Mouse (Mus musculus): ENCODE results near the gene Teddm1a.

DNA sequence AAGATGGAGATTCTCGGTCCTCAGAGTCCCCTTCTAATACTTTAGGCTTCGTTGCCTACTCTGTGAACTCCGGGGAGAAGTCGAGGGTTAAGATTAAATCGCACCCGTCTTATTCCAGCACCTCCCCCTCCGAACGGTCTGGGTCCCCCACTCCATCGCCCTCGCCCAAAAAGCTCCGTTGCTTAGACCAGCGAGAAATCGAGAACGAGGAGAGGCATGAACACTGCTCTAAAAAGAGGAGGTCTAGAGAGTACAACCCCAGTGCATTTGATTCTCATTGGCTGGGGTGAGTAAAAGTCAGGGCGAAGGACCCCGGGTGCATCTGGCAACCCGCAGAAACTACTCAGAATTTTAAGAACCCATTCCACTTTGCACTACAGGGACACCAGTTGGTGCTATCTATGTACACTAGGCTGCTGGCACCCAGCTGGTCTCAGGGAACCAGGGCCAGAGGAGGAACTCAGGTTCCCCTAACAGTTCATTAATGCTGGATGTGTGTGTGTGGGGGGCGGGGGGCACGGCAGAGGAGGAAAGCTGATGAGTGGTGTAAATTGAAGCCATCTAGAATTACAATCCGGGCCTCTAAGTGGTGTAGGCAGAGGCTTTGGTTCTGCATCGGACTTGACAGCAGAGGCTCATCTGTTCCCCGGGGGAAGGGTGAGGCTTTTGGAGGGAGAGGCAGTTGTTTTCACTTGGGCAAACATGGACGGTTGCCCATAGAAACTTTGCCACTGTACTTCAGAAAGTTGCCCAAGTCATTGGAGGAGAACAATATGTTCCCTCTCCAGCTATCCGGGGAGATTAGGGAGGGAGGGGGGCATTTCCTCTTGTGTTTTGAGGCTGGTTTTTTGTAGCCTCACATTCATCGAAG, 9.6 kb downstream of the Teddm1a start:
- no peak for TF ChIP-seq CHD2 (IDR thresholded peaks at IDR 0.05; ENCODE audit: low read depth, low read length)
- TF ChIP-seq HCFC1 (IDR thresholded peaks at IDR 0.05; ENCODE audit: borderline replicate concordance, insufficient read depth, low read length) = no peak
- TF ChIP-seq ZC3H11A (IDR thresholded peaks at IDR 0.05; ENCODE audit: borderline replicate concordance, low read depth, low read length) = no peak
- no peak for TF ChIP-seq ZNF384 (IDR thresholded peaks at IDR 0.05; ENCODE audit: low read depth, low read length)

Measured in ES-E14 (cell line).